Mouse (Mus musculus): ENCODE data around the gene Akt3.

The Akt3 gene

DNA sequence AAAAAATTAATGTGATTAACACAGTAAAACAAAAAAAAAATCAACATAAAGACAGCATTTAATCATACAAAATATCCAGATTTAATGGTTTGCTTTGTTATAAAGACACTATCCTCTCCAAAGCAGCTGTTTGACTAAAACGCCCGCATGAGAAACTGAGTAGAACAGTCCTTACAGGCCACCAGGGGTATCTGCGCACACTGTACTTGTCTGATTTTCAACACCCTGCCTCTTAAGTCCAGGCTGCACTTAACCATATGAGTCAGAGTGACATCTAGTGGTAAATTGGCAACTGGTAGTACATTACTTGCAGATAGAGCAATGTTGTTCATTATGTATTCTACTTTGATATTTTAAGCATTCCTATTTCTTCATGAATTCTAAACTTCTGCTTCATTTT lies 69.3 kb downstream of the Akt3 start:
- peak; percentile 79 for DNase-seq (ENCODE audit: low read depth, low spot score)

- no peak for DNase-seq (ENCODE audit: low read depth, low spot score)
Observed at GRCm38 (mm10) chr1:177186751-177187150, 71.3 kb downstream of the Akt3 start.

DNA sequence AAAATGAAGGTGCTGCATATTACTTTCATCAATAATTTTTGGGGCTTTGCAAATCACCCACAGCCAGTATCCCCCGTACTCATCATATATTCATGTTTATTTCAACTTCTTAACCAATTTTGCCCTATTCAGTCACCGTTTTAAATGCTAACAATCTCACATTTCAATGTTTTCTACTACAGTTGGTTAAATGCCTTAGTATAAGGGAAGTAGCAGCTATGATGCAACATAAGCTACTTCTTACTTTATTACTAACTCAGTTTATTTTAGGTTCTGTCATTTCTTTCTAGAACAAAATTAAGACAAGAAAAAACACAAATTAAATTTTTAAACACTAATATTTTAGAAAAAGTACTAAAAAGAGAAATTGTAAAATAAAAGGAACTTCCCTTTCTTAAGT lies 78.4 kb downstream of the Akt3 start:
- DNase-seq (ENCODE audit: low read depth, low spot score) = no peak

- no peak for DNase-seq (ENCODE audit: low read depth, low spot score)
Observed at GRCm38 (mm10) chr1:177175436-177175835, 82.6 kb downstream of the Akt3 start.

DNA sequence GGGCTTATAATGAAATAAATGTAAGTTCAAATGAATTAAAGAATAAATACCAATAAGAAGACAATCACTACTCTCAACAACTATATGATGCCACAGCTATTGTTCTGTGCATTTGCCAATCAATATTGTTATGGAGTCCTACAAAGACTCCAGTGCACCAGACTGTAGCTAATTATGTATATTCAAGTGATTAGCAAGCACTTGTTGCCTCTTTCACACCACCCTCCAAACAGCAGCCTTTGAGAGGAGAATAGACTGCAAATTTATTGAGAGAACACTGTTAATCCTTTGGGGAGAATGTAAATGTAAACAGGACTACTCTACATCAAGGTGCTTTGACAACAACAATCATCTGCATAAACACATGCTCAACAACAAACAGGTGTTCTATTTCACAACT lies 86.7 kb downstream of the Akt3 start:
- DNase-seq (ENCODE audit: low read depth, low spot score) = no peak

- DNase-seq (ENCODE audit: low read depth, low spot score) = no peak
Observed at GRCm38 (mm10) chr1:177165789-177166188, 92.2 kb downstream of the Akt3 start.

DNA sequence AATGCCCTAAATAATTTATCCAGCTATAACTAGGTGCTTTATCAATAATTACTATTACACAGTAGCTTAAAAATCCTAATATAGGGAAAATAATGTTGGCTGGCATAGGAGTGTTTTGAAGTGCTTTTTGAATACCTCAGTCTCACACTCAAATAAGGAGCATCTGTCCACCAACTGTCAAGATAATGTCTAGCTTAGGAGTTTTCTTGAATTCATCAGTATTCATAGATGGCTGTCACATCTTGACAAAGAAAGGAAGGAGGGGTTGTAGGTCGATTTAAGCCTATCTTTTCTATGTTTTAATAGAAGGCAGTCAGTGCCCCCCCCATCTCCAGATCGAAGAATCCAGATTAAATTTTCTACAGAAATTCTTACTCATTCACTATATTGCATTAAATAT lies 92.7 kb downstream of the Akt3 start:
- no peak for DNase-seq (ENCODE audit: low read depth, low spot score)

DNA sequence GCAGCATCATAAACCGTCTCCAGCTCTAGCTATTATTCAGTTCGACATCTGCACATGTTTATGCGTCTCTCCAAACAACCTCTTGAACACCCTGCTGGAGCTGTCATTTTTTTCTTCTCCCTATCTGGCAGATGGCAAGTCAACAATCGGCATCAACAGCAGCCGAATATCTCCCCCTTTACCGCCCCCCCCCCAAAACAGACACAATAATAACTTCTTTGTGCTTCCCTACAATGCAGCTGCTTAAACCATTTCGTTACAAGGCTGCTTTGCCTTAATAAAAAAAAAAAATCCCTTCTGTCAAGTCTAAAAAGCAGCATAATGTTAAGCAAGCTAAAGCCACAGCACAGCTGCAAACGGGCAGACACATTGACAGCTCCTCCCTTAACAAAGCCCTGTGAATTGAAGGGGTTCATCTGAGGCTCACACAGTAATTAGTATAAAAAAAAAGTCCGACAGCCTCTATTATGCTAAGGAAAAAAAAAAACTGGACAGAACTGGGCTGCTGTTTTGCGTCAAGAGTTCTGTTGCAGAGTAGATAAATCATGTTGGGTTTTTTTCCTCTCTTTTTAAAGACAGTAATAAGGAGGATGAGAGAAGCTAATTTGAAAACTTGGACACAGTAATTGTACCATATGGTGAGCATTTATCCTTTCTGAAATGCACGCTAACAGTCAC lies 107.5 kb downstream of the Akt3 start:
- DNase-seq (ENCODE audit: low read depth, low spot score) = peak; percentile 74

DNA sequence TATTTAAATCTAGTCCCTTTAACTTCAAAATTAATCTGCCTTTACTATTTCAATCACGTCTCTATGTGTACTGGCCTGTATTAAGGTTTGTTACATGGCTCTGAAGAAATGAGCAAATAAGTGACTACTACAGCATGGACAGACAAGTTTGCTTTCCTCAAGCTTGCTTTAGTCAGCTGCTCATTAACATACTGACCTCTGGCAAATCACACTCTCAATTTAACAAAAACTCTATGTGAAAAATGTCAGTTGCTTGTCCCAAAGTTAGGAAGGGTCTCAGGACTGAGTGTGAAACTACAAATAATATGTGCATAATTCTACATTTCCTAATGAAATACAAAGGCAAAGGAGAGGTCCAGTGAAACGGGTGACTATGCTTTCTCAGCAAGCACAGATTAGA lies 109.3 kb downstream of the Akt3 start:
- no peak for DNase-seq (ENCODE audit: low read depth, low spot score)

DNA sequence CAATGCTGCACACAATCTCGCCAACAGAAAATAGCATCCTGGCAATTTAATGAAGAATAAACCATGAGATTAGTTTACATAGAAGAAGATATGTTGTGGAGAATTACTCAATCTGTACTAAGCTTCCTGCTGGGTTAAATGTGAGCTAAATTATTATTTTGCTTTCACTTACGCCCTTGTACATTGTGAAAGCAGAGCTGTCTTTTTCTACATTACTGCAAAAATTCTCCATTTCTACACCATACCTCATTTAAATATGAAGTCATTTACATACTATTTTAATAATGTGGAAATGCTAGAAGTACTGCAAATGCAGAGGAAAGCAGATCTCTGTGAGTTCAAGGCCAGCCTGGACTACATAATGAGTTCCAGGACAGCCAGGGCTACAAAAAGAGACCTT lies 116.5 kb downstream of the Akt3 start:
- DNase-seq (ENCODE audit: low read depth, low spot score) = no peak

DNA sequence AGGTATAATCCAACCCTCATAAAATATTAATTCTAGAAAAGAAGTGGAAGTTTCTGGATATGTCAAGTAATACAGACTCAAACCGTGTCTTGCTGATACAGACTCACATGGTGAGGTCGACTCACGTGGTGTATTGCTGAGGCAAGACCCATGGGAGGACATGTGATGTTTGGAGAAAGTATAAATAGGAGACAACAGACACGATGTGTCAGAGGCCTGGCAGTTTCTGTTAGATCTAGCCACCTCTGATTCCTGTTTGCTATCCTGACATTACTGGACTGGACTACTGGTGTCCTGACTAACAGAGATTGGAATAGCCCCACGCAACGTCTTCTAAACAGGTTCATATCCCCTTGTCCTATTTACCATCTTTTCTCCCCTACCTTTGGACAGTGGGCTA lies 118.4 kb downstream of the Akt3 start:
- DNase-seq (ENCODE audit: low read depth, low spot score) = no peak

- no peak for DNase-seq (ENCODE audit: low read depth, low spot score)
Observed at GRCm38 (mm10) chr1:177131458-177131857, 126.5 kb downstream of the Akt3 start.

DNA sequence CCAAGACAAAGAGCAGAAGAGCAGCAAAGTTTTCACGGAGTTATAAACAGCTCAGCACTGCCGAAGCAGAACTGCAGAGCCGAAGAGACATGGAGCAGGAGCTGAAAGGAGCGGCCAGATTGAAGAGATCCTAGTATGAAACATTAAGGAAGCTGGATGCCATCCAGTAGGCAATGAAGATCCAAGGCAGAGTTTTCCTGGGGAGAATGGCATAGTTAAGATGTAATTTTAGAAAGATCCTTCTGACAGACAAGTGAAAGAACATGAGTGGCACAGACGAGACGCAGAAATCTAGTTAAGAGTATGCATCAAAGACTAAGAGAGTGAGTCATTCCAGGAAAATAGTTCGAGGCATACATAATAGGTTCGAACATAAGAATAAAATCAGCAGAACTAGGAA lies 131.3 kb downstream of the Akt3 start:
- peak; percentile 79 for DNase-seq (ENCODE audit: low read depth, low spot score)

DNA sequence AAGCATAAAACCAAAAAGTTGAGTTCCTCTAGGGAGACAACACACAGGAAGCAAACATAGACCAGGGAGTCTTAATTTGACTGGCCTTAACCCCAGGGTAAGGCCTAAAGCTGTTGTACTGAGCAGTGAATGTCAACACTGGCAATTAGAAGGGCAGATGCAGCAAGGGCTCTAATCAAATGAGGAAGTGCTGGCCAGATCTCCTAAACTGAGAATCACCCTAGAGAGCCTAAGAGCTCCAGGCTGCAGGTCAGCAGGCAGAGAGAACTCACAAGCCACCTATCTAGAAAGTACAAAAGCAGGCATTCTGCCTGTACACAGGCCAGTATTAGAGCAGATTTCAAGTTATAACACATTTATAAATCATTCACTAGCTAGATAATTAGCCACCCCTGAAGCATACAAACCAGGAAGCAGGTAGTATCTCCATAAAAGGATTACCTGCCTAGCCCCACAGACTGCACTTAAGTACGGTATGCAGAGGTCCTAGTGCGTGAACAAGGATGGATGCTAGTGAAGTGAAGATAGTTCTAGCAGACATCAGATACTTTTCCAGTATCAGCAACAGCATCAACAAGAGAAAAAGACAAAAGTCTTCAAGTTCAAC lies 147.2 kb downstream of the Akt3 start:
- no peak for DNase-seq (ENCODE audit: low read depth, low spot score)

DNA sequence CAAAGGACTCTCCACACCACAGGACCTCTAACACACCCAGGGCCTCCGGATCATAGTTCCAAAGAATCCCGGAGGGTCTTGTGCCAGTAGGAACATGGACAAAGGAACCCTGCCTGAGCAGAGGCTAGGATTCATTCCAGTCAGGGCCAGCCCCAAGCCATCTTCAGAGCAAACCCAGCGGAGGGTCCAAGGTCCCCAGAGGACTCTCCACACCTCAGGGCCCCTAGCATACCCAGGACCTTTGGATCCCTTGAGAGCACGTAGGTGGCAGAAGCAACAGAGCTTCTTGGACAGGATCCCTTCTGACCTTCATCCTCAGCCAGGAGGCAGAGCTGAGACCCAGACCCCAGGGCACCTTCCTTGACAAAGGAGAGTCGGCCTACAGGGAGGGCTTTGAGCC lies 167.5 kb downstream of the Akt3 start:
- DNase-seq (ENCODE audit: low read depth, low spot score) = no peak

DNA sequence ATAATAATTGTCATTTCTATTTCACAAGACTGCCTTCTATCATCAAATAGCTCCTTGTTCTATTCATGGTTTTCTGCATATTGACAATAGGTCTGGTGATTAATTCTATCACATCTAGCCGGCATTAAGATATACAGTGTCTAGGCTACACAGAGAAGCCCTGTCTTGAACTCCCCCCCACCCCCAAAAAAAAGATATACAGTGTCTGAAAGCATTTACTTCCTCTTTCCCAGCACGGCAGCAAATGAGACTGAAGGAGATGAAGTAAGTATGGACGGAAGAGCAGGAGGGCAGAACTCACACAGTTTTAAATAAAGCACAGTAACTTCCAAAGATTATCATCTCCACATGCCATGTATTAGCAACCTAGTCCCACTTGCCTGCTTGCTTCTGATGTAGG lies 168.5 kb downstream of the Akt3 start:
- DNase-seq (ENCODE audit: low read depth, low spot score) = no peak

- no peak for DNase-seq (ENCODE audit: low read depth, low spot score)
Observed at GRCm38 (mm10) chr1:177089048-177089447, 169.0 kb downstream of the Akt3 start.

- no peak for DNase-seq (ENCODE audit: low read depth, low spot score)
Observed at GRCm38 (mm10) chr1:177081957-177082645, 175.9 kb downstream of the Akt3 start.

DNA sequence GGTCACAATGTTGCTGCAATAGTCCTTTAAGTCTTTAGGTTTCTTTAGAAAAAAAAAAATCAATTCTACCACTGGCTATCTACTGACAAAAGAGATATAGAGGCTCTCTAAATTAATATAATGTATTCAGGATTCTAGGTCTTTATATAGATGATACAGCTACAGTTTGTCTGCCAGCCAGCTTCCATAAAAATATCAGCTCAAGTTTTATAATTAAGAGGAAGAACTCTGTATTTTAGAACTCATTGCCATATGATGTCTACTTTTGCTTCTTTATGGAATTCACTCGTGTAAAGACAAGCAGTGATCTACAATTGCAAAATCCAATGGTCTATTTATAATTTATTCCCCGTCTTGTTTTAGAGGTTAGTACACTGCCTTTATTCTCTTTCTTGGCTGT lies 188.8 kb downstream of the Akt3 start:
- no peak for DNase-seq (ENCODE audit: low read depth, low spot score)

DNA sequence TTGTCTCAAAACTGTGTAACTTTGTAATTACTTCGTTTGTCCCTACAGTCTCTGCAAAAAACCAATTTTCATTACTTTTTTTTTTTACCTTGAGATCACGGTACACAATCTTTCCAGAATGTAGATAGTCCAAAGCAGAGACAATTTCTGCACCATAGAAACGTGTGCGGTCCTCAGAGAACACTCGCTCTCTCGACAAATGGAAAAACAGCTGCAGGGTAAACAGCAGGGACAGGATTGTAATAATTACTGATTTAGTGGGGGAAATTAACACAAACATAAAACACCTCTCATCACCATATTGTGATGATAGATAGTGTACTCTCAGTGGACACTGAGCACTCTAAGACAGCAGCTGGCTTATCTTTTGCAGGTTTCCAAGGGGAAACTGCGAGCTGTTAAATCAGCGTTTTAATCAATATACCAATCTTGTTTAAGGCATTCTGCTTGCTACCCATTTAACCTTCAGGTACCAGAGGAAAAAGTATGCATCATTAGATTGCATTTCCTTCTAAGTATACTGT lies 190.8 kb downstream of the Akt3 start:
- DNase-seq (ENCODE audit: low read depth, low spot score) = no peak

- DNase-seq (ENCODE audit: low read depth, low spot score) = no peak
Observed at GRCm38 (mm10) chr1:177065732-177066131, 192.3 kb downstream of the Akt3 start.

DNA sequence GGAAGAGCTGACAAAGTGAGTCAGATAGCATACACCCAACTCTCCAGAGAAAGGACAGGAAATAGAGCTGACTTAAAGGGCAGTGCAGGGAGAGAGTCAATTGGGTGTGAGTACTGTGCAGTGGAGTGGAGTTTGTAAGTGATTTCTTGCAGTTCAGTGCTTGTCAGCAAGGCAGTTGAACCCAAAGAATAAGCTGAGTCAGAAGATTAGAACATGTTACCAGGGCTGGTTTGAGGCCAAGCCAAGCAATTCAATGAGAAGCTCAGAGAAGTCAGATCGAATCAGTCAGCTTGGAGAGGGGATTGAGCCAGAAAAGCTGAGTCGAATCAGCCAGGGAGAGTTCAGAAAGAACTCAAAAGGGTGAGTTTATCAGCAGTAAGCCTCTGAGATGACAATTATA lies 196.2 kb downstream of the Akt3 start:
- no peak for DNase-seq (ENCODE audit: low read depth, low spot score)

- no peak for DNase-seq (ENCODE audit: low read depth, low spot score)
Observed at GRCm38 (mm10) chr1:177054891-177055290, 203.1 kb downstream of the Akt3 start.
